Mouse (Mus musculus) cortical plate, adult 2 months (tissue): Measurements from ENCODE around the gene D930020B18Rik. TPM values are rescaled to one million over a fixed set of nuclear protein-coding genes. Genes with fewer than 3 reads are reported as not detected.

ENCODE experiments used
- H3K27ac ChIP-seq: fragments of 200-500 bp; 2 replicates; pipeline ENCODE4 v1.5.1; 2012; ENCODE audit warnings: low read length, control low read depth, inconsistent platforms; ENCODE audit not compliant: insufficient read depth
- H3K4me1 ChIP-seq: fragments of 200-500 bp; 2 replicates; pipeline ENCODE4 v1.6.1; 2011; ENCODE audit warnings: low read length; ENCODE audit not compliant: control insufficient read depth, insufficient read depth
- H3K4me3 ChIP-seq: fragments of 200-500 bp; 2 replicates; pipeline ENCODE4 v1.5.1; 2011; ENCODE audit warnings: mild to moderate bottlenecking, low read length, control low read depth; ENCODE audit not compliant: insufficient read depth
- CTCF ChIP-seq: fragments of 200-500 bp; IDR thresholded peaks from 2 replicates; pipeline ENCODE4 v1.5.1; 2011; ENCODE audit warnings: mild to moderate bottlenecking, control low read depth, low read length; ENCODE audit not compliant: insufficient read depth; ENCODE audit errors: extremely low read depth
- POLR2A ChIP-seq: fragments of 200-500 bp; IDR thresholded peaks from 2 replicates; pipeline ENCODE4 v1.6.1; 2011; ENCODE audit warnings: mild to moderate bottlenecking, low read length, control low read depth; ENCODE audit not compliant: insufficient read depth; ENCODE audit errors: extremely low read depth
- polyA plus RNA-seq: library from polyadenylated mRNA; depleted of rRNA; stranded (reverse); fragments of >200 nt; gene quantifications from 2 replicates; pipeline ENCODE4 v1.2.3, GENCODE M21; 2012; rRNA removed

The D930020B18Rik gene
- polyA plus RNA-seq, 1 experiment, result 0.31 TPM

DNA sequence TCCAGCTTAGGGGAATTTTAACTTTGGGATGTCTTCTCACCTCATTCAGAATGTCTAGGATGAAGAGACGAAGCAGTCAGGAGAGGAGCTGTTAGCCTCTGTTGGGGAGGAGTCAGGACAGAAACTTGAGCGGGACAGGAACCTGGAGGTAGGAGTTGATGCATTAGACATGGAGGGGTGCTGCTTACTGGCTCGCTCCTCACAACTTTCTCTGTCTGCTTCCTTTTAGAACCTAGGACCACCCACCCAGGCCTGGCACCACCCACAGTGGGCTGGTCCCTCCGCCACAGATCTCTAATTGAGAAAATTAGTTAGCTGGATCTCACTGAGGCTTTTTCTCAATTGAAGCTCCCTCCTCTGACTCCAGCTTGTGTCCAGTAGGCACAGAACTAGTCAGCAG lies 85.1 kb downstream of the D930020B18Rik start:
- Histone ChIP-seq H3K4me1 (no peaks in the 10 kb centered on the region), H3K27ac (no peak overlapping the region), H3K4me3 (no peak overlapping the region)
- TF ChIP-seq POLR2A, result no peak
- no peak for TF ChIP-seq CTCF

DNA sequence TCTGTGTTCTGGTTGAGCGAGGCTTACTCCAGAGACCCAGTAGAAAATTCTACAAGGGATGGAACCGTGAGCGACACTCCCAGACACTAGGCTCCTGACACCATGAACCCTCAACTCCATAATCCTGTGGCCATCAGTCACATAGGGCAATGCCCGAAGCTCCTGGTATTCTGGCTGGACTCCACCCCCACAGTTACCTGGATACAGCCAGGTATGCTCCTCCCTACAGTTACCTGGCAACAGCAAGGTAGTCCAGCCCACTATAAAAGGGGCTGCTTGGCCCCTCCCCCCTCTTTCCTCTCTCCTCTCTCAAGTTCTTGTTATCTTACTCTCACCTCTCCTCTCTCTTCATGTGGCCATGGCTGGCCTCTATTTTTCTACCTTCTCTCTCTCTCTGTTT lies 85.8 kb downstream of the D930020B18Rik start:
- Histone ChIP-seq H3K4me1 (no peaks in the 10 kb centered on the region), H3K4me3 (no peak overlapping the region), H3K27ac (no peak overlapping the region)
- TF ChIP-seq POLR2A (no peak), CTCF (no peak)

DNA sequence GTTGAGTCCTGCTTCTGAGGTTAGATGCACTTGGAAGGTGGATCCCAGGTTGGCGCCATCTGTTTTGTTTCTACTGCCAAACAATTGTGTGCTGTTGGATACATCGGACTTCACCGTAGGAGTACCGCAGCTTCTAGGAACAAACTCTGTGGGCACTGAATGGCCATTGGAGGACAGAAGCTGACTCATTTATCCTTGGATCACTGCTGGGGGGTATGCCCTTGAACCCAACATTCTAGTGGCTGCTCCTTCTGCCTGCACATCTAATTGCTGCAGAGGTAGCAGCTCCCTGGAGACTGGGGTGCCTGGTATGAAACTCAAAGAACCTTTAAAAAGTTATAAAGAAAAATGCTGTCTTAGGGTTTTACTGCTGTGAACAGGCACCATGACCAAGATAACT lies 86.8 kb downstream of the D930020B18Rik start:
- Histone ChIP-seq H3K4me3 (no peak overlapping the region), H3K4me1 (no peaks in the 10 kb centered on the region), H3K27ac (no peak overlapping the region)
- TF ChIP-seq POLR2A, result no peak
- TF ChIP-seq CTCF, result no peak

DNA sequence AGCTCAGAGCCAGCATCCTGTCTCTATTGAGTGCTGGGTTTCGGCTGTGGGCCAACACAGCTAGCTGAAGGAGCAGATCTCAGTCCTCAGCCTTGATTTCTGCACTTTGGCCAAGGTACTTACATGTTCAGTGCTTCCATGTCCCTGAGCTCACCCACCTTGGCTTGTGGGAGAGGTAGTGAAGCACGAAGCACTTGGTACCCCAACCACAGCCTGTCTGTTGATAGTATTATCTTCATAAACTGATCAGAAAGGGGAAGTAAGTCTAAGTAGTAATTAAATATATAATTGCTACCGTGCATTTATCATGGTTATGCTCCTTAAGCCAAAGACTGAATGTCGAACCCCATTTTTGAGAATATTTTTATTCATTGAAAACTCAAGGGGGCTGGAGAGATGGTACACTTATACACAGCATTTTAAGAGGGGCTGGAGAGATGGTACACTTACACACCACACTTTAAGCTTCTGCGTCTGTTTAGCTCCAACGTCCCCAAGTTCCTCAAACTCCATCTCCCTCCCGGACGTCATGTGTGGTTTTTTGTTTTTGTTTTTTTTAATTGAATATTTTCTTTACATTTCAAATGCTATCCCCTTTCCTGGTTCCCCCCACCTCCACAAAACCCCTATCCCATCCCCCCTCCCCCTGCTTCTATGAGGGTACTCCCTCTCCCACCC lies 89.8 kb downstream of the D930020B18Rik start:
- H3K4me3 ChIP-seq, result no peak overlapping the region
- TF ChIP-seq POLR2A (no peak), CTCF (no peak)
- H3K4me1 ChIP-seq, result no peaks in the 10 kb centered on the region
- H3K27ac ChIP-seq, result no peak overlapping the region

DNA sequence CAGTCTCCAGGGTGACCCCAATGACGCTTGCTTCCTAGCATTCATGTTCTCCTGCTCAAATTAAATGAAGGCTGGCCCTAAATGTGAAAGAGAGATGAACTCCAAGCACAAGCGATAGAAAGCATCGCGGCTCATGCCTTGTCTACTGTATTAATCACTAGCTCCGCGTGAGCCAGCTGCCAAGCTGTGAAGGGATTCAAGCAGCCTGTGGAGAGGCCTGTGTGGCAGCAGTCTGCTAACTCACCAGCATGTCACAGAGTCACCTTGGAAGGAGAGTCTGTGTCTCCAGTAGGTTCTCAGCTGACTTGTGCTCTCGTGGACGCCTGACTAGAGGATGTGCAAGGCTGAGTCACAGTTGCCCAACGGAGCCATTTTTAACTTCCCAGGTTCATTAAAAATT lies 91.2 kb downstream of the D930020B18Rik start:
- no peak for TF ChIP-seq POLR2A
- TF ChIP-seq CTCF, result no peak
- Histone ChIP-seq H3K4me3 (no peak overlapping the region), H3K27ac (no peak overlapping the region), H3K4me1 (no peaks in the 10 kb centered on the region)

DNA sequence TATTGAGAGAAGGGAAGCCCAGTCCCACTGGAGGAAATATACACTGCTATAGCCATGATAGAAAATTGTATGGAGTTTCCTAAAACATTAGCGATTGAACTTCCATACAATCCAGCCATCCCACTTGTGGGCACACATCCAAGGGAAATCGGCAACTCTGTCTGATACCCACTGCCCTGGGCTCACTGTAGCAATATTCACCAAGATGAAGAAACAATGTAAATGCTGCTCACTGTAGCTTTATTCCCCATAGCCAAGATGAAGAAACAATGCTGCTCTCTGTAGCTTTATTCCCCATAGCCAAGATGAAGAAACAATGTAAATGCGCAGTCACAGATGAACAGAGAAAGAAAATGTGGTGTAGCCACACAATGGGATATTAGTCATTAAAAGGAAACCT lies 95.9 kb downstream of the D930020B18Rik start:
- Histone ChIP-seq H3K4me3 (no peak overlapping the region), H3K4me1 (0 out of 2 replicates have a peak, but pooled peaks cover 1% of the 10 kb centered on the region), H3K27ac (no peak overlapping the region)
- TF ChIP-seq CTCF, result no peak
- no peak for TF ChIP-seq POLR2A

DNA sequence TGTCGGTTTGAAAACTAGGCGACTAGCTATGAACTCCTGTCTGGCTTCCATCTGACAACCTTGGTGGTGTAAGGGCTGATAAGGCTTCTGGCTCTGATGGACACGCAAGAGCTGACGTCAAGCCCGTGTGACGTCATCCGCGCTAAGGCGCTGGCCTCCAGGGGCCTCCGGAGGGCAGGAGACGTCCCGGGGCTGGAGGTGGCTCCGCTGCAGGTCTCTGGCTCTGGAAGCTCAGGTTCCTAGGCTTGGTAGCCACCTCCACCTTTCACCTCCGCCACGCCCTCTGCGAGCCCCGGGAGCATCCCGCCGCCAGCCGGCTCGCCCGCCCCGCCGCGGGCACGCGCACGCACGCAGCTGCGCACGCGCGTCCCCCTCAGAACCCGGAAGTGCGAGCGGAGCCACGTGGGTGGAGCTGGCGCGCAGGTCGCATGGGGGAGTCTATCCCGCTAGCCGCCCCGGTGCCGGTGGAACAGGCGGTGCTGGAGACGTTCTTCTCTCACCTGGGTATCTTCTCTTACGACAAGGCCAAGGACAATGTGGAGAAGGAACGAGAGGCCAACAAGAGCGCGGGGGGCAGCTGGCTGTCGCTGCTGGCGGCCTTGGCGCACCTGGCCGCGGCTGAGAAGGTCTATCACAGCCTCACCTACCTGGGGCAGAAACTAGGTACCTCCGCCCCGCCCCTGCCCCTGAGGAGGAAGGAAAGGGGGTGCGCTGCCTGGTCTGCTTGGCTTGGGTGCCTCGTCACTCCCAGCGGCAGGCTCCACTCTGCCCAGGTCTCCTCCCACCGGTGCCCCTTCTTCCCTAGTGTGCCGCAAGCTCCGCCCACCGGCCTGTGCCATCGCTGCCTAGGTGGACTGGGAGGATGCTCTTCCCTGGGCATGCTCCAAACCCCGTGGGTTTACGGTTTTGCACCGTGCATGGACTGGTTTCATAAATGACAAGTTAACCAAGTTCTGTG lies 98.4 kb downstream of the D930020B18Rik start, which contains the start of gene BC048403:
TSS of gene BC048403 (plus strand) at position 390 of the 958 bp plus-strand sequence.
- H3K4me1 ChIP-seq, result 0 out of 2 replicates have a peak, but pooled peaks cover 1% of the 10 kb centered on the region
- TF ChIP-seq POLR2A (peak; percentile 59; the same call in 1 of the 2 replicates), CTCF (no peak)

DNA sequence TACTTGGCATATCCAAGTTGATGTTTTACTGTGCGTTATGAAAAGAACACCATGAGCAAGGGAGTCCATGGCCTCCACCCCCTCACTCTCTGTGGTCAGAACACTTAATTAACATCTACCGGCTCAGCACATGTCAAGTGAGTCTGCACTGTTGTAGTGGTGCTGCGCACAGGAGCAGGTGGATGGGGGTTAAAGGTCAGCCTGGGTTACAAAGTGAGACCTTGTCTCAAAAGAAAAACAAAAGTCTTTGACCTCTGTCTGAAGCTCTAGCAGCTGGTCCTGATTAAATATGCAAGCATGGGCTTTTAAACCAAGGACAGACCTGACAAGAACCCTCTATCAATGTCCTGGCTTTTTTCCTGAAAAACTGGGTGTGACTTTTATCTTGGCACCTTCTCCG lies 100.9 kb downstream of the D930020B18Rik start:
- no peak overlapping the region for H3K27ac ChIP-seq
- 0 out of 2 replicates have a peak, but pooled peaks cover 1% of the 10 kb centered on the region for H3K4me1 ChIP-seq
- TF ChIP-seq POLR2A (no peak), CTCF (no peak)
- no peak overlapping the region for H3K4me3 ChIP-seq

More for the DNA sequence above, 98.4 kb downstream of the D930020B18Rik start, which contains the start of gene BC048403:
- H3K4me3 ChIP-seq, result peak within 1 kb of the TSS; percentile 71
- H3K27ac ChIP-seq, result peak within 1 kb of the TSS; percentile 85

Other genes starting within 250 kb of the D930020B18Rik start
- 40.8 and 41.2 TPM in 2 replicates for gene Rassf3, start 165.2 kb upstream of the D930020B18Rik start, polyA plus RNA-seq
- gene Tbk1, start 54.8 kb upstream of the D930020B18Rik start, polyA plus RNA-seq, result 41.5 and 46.4 TPM in 2 replicates
- gene Xpot, start 15.3 kb upstream of the D930020B18Rik start, polyA plus RNA-seq, result 60.8 and 64.0 TPM in 2 replicates
- 7.6 and 8.6 TPM in 2 replicates for gene BC048403, start 98.3 kb downstream of the D930020B18Rik start, polyA plus RNA-seq